Mouse (Mus musculus) left cerebral cortex, postnatal 4 days (tissue): ENCODE measurements around the gene Bsn. TPM values are rescaled to one million over a fixed set of nuclear protein-coding genes. Genes with fewer than 3 reads are reported as not detected.
A peak's percentile ranks its signal among the peaks of the same experiment; 100 is the strongest.

ENCODE experiments used
- DNase-seq: peaks from one replicate; pipeline ENCODE4 v3.0.0-alpha.2; 2022
- intact Hi-C: fragments of 180-260 bp; cut with DNase I; formaldehyde crosslinking; loops from one replicate; pipeline ENCODE4 v1.15.1; 2025
- total RNA-seq, 2 experiments: library from RNA; stranded (reverse); gene quantifications; 2 replicates each; pipeline ENCODE4 v1.2.3; 2021

The Bsn gene
- total RNA-seq, result 10 to 100 TPM; 70.4 to 74.5 TPM

GRCm38 (mm10) chr9:108189787-108190679, at the start of gene Bsn:
Gene Bsn, minus strand, starts transcription at chr9:108190384.
- intact Hi-C loops, result no loop called here
- DNase-seq, result peak; percentile 96

- intact Hi-C loops, result no loop called here
- DNase-seq, result no peak
These were observed 49.8 kb upstream of the Bsn start for GRCm38 (mm10) chr9:108239951-108240350.

- intact Hi-C loops, result no loop called here
- no peak for DNase-seq
These were observed 48.6 kb upstream of the Bsn start for GRCm38 (mm10) chr9:108238831-108239230.

GRCm38 (mm10) chr9:108238402-108238801, 48.2 kb upstream of the Bsn start:
- intact Hi-C loops, result no loop called here
- no peak for DNase-seq

- no peak for DNase-seq
- intact Hi-C loops, result no loop called here
These were observed 44.5 kb upstream of the Bsn start for GRCm38 (mm10) chr9:108234682-108235081.

- intact Hi-C loops, result no loop called here
- DNase-seq, result no peak
These were observed 42.7 kb upstream of the Bsn start for GRCm38 (mm10) chr9:108232908-108233307.

GRCm38 (mm10) chr9:108227911-108228649, 37.9 kb upstream of the Bsn start:
- no peak for DNase-seq
- intact Hi-C loops, result no loop called here

- no peak for DNase-seq
- intact Hi-C loops, result no loop called here
These were observed 35.0 kb upstream of the Bsn start for GRCm38 (mm10) chr9:108225166-108225565.

GRCm38 (mm10) chr9:108223633-108224032, 33.4 kb upstream of the Bsn start:
- intact Hi-C loops, result no loop called here
- no peak for DNase-seq

GRCm38 (mm10) chr9:108221566-108221965, 31.4 kb upstream of the Bsn start:
- intact Hi-C loops, result no loop called here
- DNase-seq, result no peak

GRCm38 (mm10) chr9:108220380-108220774, 30.2 kb upstream of the Bsn start:
- intact Hi-C loops, result no loop called here
- no peak for DNase-seq

GRCm38 (mm10) chr9:108219766-108220379, 29.7 kb upstream of the Bsn start:
- intact Hi-C loops, result no loop called here
- no peak for DNase-seq

GRCm38 (mm10) chr9:108217936-108218543, 27.9 kb upstream of the Bsn start:
- intact Hi-C loops, result no loop called here
- no peak for DNase-seq

- intact Hi-C loops, result no loop called here
- no peak for DNase-seq
These were observed 27.2 kb upstream of the Bsn start for GRCm38 (mm10) chr9:108217406-108217805.

- DNase-seq, result peak; percentile 27
- intact Hi-C loops, result no loop called here
These were observed 22.9 kb upstream of the Bsn start for GRCm38 (mm10) chr9:108213105-108213504.

GRCm38 (mm10) chr9:108212426-108212825, 22.2 kb upstream of the Bsn start:
- no peak for DNase-seq
- intact Hi-C loops, result no loop called here

GRCm38 (mm10) chr9:108205571-108205901, 15.4 kb upstream of the Bsn start:
- intact Hi-C loops, result no loop called here
- no peak for DNase-seq

- intact Hi-C loops, result loop anchor here (5.0 kb wide), 1 partner anchor 108 kb away; no protein-coding TSS in a partner anchor
- DNase-seq, result peak; percentile 39
These were observed 14.8 kb upstream of the Bsn start for GRCm38 (mm10) chr9:108204884-108205570.

GRCm38 (mm10) chr9:108203015-108203414, 12.8 kb upstream of the Bsn start:
- DNase-seq, result peak; percentile 68
- intact Hi-C loops, result loop anchor here (5.0 kb wide), 1 partner anchor 106 kb away; no protein-coding TSS in a partner anchor

- DNase-seq, result no peak
- intact Hi-C loops, result loop anchor here (5.0 kb wide), 1 partner anchor 105 kb away; no protein-coding TSS in a partner anchor
These were observed 12.0 kb upstream of the Bsn start for GRCm38 (mm10) chr9:108202169-108202568.
